Mouse (Mus musculus): ENCODE measurements around the gene Pdzk1. TPM values are rescaled to one million over a fixed set of nuclear protein-coding genes. Genes with fewer than 3 reads are reported as not detected.

The Pdzk1 gene
- under 1 TPM; 0.24 to 0.43 TPM for polyA plus RNA-seq (2017; shearing (Covaris generic))

GRCm38 (mm10) chr3:96828984-96829383 is at the start of gene Pdzk1, which contains the start of gene Cd160:
Pdzk1 (plus strand) TSS chr3:96829284.
Cd160 (minus strand) TSS chr3:96829351.

GRCm38 (mm10) chr3:96904393-96904792 is 75.3 kb downstream of the Pdzk1 start, which contains the start of gene Gja5:
Gja5 (plus strand) TSS chr3:96904693.

GRCm38 (mm10) chr3:96904851-96905541 is 75.9 kb downstream of the Pdzk1 start, which contains the start of gene Gpr89:
Gpr89 (minus strand) TSS chr3:96905346.

Other genes with a start within 250 kb of the Pdzk1 start
- 10 to 100 TPM; 15.7 to 29.1 TPM for gene Polr3gl, start 235.1 kb upstream of the Pdzk1 start, polyA plus RNA-seq (2017; shearing (Covaris generic))
- gene Ankrd34a, start 232.6 kb upstream of the Pdzk1 start, polyA plus RNA-seq (2017; shearing (Covaris generic)) = under 1 TPM in 1 of 2 experiments, not detected in 1; 0.16 TPM
- gene Lix1l, start 228.1 kb upstream of the Pdzk1 start, polyA plus RNA-seq (2017; shearing (Covaris generic)) = under 1 TPM; 0.24 to 0.44 TPM
- 100 to 1,000 TPM; 131 to 148 TPM for gene Rbm8a, start 199.4 kb upstream of the Pdzk1 start, polyA plus RNA-seq (2017; shearing (Covaris generic))
- gene Pex11b, start 193.9 kb upstream of the Pdzk1 start, polyA plus RNA-seq (2017; shearing (Covaris generic)) = 10 to 100 TPM; 47.2 to 47.4 TPM
- under 1 TPM; 0.06 to 0.69 TPM for gene Gm42957, start 193.8 kb upstream of the Pdzk1 start, polyA plus RNA-seq (2017; shearing (Covaris generic))
- gene Itga10, start 183.7 kb upstream of the Pdzk1 start, polyA plus RNA-seq (2017; shearing (Covaris generic)) = under 1 TPM; 0.20 to 0.42 TPM
- 1 to 10 TPM in 1 of 2 experiments, under 1 TPM in 1; 0.06 to 1.1 TPM for gene Ankrd35, start 159.2 kb upstream of the Pdzk1 start, polyA plus RNA-seq (2017; shearing (Covaris generic))
- 10 to 100 TPM; 20.4 to 28.3 TPM for gene Pias3, start 132.9 kb upstream of the Pdzk1 start, polyA plus RNA-seq (2017; shearing (Covaris generic))
- under 1 TPM; 0.75 to 0.86 TPM for gene Nudt17, start 120.7 kb upstream of the Pdzk1 start, polyA plus RNA-seq (2017; shearing (Covaris generic))
- gene Polr3c, start 101.7 kb upstream of the Pdzk1 start, polyA plus RNA-seq (2017; shearing (Covaris generic)) = 10 to 100 TPM; 66.7 to 79.7 TPM
- 100 to 1,000 TPM; 112 to 130 TPM for gene Rnf115, start 101.6 kb upstream of the Pdzk1 start, polyA plus RNA-seq (2017; shearing (Covaris generic))
- gene Cd160, start 67 bp downstream of the Pdzk1 start, polyA plus RNA-seq (2017; shearing (Covaris generic)) = 10 to 100 TPM; 15.8 to 21.4 TPM
- under 1 TPM; 0.14 to 0.33 TPM for gene Gja5, start 75.4 kb downstream of the Pdzk1 start, polyA plus RNA-seq (2017; shearing (Covaris generic))
- gene Gpr89, start 76.1 kb downstream of the Pdzk1 start, polyA plus RNA-seq (2017; shearing (Covaris generic)) = 10 to 100 TPM; 25.3 to 33.1 TPM
- under 1 TPM in 1 of 2 experiments, not detected in 1; 0.02 TPM for gene Gja8, start 96.7 kb downstream of the Pdzk1 start, polyA plus RNA-seq (2017; shearing (Covaris generic))